Mouse (Mus musculus) adrenal gland, postnatal 25 days (tissue): ENCODE results near the gene Hint1. TPM values are rescaled to one million over a fixed set of nuclear protein-coding genes. Genes with fewer than 3 reads are reported as not detected.

Experiments used
- total RNA-seq: library from RNA; stranded (reverse); gene quantifications from 2 replicates; pipeline ENCODE4 v1.2.3, GENCODE M21; 2021

Gene Hint1
- total RNA-seq, 1 experiment from 2014 or later = 386 TPM

Other genes starting within 250 kb of the Hint1 start
- 20.8 and 25.1 TPM in 2 replicates for gene Cdc42se2, start 78.7 kb upstream of the Hint1 start, total RNA-seq
- gene Lyrm7, start 5.5 kb upstream of the Hint1 start, total RNA-seq = 16.8 and 17.8 TPM in 2 replicates
- gene Gpx3, start 36.1 kb downstream of the Hint1 start, total RNA-seq = 255 and 328 TPM in 2 replicates
- 79.9 and 97.1 TPM in 2 replicates for gene Tnip1, start 96.5 kb downstream of the Hint1 start, total RNA-seq
- gene Anxa6, start 167.1 kb downstream of the Hint1 start, total RNA-seq = 94.6 and 115 TPM in 2 replicates
- 8.8 and 11.2 TPM in 2 replicates for gene Ccdc69, start 211.7 kb downstream of the Hint1 start, total RNA-seq
- 211 and 223 TPM in 2 replicates for gene Gm2a, start 231.7 kb downstream of the Hint1 start, total RNA-seq